ENCODE assay signal across 16 mouse cellular contexts in genomic region chr5:137425648-137426047, GRCm38 (mm10). TPM values are rescaled to one million over a fixed set of nuclear protein-coding genes. Genes with fewer than 3 reads are reported as not detected.
DNase-seq lines count a peak whose midpoint lies in the region; ATAC-seq and TF ChIP-seq lines count a peak whose summit lies in the region.
"Had no signal": no experiment of that assay in that cellular context is flagged by ENCODE, and none has a peak within 500 bp of the region (broad histone marks: within the 10 kb centered on the region; RNA-seq: fewer than 3 reads in every experiment).

No protein-coding gene starts in this region.

- H3K4me1 ChIP-seq in lung, postnatal 0 days (ENCODE audit: insufficient read depth, low read depth, low read length): no peaks in the 10 kb centered on the region
- no peaks in the 10 kb centered on the region; the same call in 1 of the 2 replicates for H3K4me1 ChIP-seq in stomach, postnatal 0 days (replicated peaks; ENCODE audit: control insufficient read depth, insufficient read depth)
- H3K4me1 ChIP-seq: heart, embryonic 12.5 days; hindbrain, embryonic 13.5 days had no signal

- no peaks in the 10 kb centered on the region for H3K36me3 ChIP-seq in lung, postnatal 0 days (ENCODE audit: insufficient read depth, low read length)
- no peaks in the 10 kb centered on the region for H3K36me3 ChIP-seq in stomach, postnatal 0 days (ENCODE audit: control insufficient read depth, insufficient read depth, low read length)
- H3K36me3 ChIP-seq: G1E; heart, embryonic 12.5 days; hindbrain, embryonic 13.5 days; kidney, embryonic 15.5 days; liver, embryonic 15.5 days had no signal

- TF ChIP-seq CTCF in lung, postnatal 0 days (IDR thresholded peaks at IDR 0.05): no peak
- TF ChIP-seq CTCF in stomach, postnatal 0 days (IDR thresholded peaks at IDR 0.05; ENCODE audit: low read depth): no peak

- peak; percentile 49 for DNase-seq in lung, postnatal 0 days (ENCODE audit: low spot score)
- no peak for DNase-seq in lung, postnatal 25 days (ENCODE audit: low spot score)
- peak; percentile 16 for DNase-seq in CD4-positive helper T cell, adult 2 months (ENCODE audit: low read depth, low spot score)
- DNase-seq in fibroblast of lung, adult 2 months (ENCODE audit: low read depth): peak; percentile 3
- DNase-seq in stomach, postnatal 0 days (ENCODE audit: low spot score): peak; percentile 78
- DNase-seq in right cerebral cortex, postnatal 10 days (ENCODE audit: low spot score in 2 of 2): no peak
- no peak for DNase-seq in layer of hippocampus, postnatal 36 days
- DNase-seq: cerebellum, adult 11-12 months; gastrocnemius, postnatal 10 days had no signal

- no peaks in the 10 kb centered on the region for H3K9me3 ChIP-seq in lung, postnatal 0 days (ENCODE audit: low read length)
- no peaks in the 10 kb centered on the region for H3K9me3 ChIP-seq in stomach, postnatal 0 days (ENCODE audit: control insufficient read depth, low read length)
- H3K9me3 ChIP-seq: G1E; heart, embryonic 12.5 days; hindbrain, embryonic 13.5 days; kidney, embryonic 15.5 days; liver, embryonic 15.5 days; megakaryocyte, embryonic 14.5 days had no signal

- no peak overlapping the region for H3K4me2 ChIP-seq in lung, postnatal 0 days (replicated peaks; ENCODE audit: low read depth, low read length)
- H3K4me2 ChIP-seq in stomach, postnatal 0 days (replicated peaks; ENCODE audit: low read depth): no peak overlapping the region
- H3K4me2 ChIP-seq: heart, embryonic 12.5 days; hindbrain, embryonic 13.5 days; kidney, embryonic 15.5 days; liver, embryonic 15.5 days had no signal

- no peak overlapping the region for H3K27ac ChIP-seq in lung, postnatal 0 days (ENCODE audit: low read length)
- H3K27ac ChIP-seq in stomach, postnatal 0 days (replicated peaks): peak overlapping the region; percentile 67; the same call in 1 of the 2 replicates
- H3K27ac ChIP-seq: hindbrain, embryonic 13.5 days; kidney, embryonic 15.5 days; liver, embryonic 15.5 days had no signal

- H3K27me3 ChIP-seq in lung, postnatal 0 days (replicated peaks; ENCODE audit: insufficient read depth, low read length): no peaks in the 10 kb centered on the region
- H3K27me3 ChIP-seq in stomach, postnatal 0 days (ENCODE audit: control insufficient read depth, insufficient read depth, low read length): no peaks in the 10 kb centered on the region
- H3K27me3 ChIP-seq: heart, embryonic 12.5 days; hindbrain, embryonic 13.5 days; kidney, embryonic 15.5 days; liver, embryonic 15.5 days had no signal

- H3K9ac ChIP-seq in lung, postnatal 0 days (replicated peaks; ENCODE audit: low read depth): no peak overlapping the region
- H3K9ac ChIP-seq in stomach, postnatal 0 days (ENCODE audit: low read length): no peak overlapping the region
- H3K9ac ChIP-seq: heart, embryonic 12.5 days; hindbrain, embryonic 13.5 days; kidney, embryonic 15.5 days; liver, embryonic 15.5 days had no signal

- no peak overlapping the region for H3K4me3 ChIP-seq in lung, postnatal 0 days (ENCODE audit: low read depth, low read length)
- no peak overlapping the region for H3K4me3 ChIP-seq in stomach, postnatal 0 days (ENCODE audit: low read depth, low read length)
- H3K4me3 ChIP-seq: heart, embryonic 12.5 days; hindbrain, embryonic 13.5 days; kidney, embryonic 15.5 days; liver, embryonic 15.5 days; megakaryocyte, embryonic 14.5 days had no signal

- no peak for TF ChIP-seq EP300 in lung, postnatal 0 days (IDR thresholded peaks at IDR 0.05)
- TF ChIP-seq EP300 in stomach, postnatal 0 days (optimal IDR thresholded peaks at IDR 0.05): no peak

- ATAC-seq in lung, postnatal 0 days: no peak
- ATAC-seq in stomach, postnatal 0 days (ENCODE audit: low FRiP score, low TSS enrichment): peak; percentile 66; the same call in 1 of the 2 replicates
- ATAC-seq: activated CD4-positive, CD25-positive, alpha-beta regulatory T cell, adult 4 months had no signal

- WGBS in lung, postnatal 0 days: 37% methylated on average over 6 of the region's 6 CpGs
- 20% methylated on average over 6 of the region's 6 CpGs for WGBS in stomach, postnatal 0 days

RNA-seq across cellular contexts. Expression of gene Zan, which starts 51.2 kb away (rescaled TPM):
- polyA plus RNA-seq in lung, postnatal 0 days (2015; fragmentation: Nextera tagmentation; extraction: Ambion mirVana): 0.11 TPM in 2 replicates
- 0.79 and 0.96 TPM in 2 replicates for polyA plus RNA-seq in stomach, postnatal 0 days (2015; fragmentation: Nextera tagmentation; extraction: Ambion mirVana)
- under 1 TPM; 0.10 to 0.13 TPM for total RNA-seq in layer of hippocampus, postnatal 36 days (2021)

Comparison
In these comparisons a context has a peak if more than half of its experiments do, and no peak if none do; other contexts are left out.
1. DNase-seq: peak in lung, postnatal 0 days (single experiment), CD4-positive helper T cell, adult 2 months (single experiment), fibroblast of lung, adult 2 months (single experiment) and stomach, postnatal 0 days (single experiment); none in lung, postnatal 25 days (single experiment), right cerebral cortex, postnatal 10 days (0 of 2) and layer of hippocampus, postnatal 36 days (0 of 2).